Mouse (Mus musculus) liver, adult 2 months (tissue): ENCODE measurements around the gene Ncor1.

Experiments
- CTCF ChIP-seq: fragments of 200-500 bp; IDR thresholded peaks from 2 replicates; pipeline ENCODE4 v1.5.1; 2011; ENCODE audit warnings: low read depth, low read length, control low read depth
- POLR2A ChIP-seq: fragments of 200-500 bp; IDR thresholded peaks from 2 replicates; pipeline ENCODE4 v1.6.1; 2011; ENCODE audit warnings: low read length, control low read depth; ENCODE audit not compliant: insufficient read depth; ENCODE audit errors: extremely low read depth

- TF ChIP-seq CTCF (no peak), POLR2A (no peak)
Observed at GRCm38 (mm10) chr11:62314984-62315383, 143.4 kb downstream of the Ncor1 start.
